Mouse (Mus musculus) G1E (cell line): ENCODE measurements at regions not wholly inside any gene's neighbourhood (a gene's known extent, or its start where the extent isn't known, plus 50 kb on each side); places are given as distances from the start of the nearest gene placed in this dataset.

Experiments
- ATAC-seq: 2 replicates; pipeline ENCODE4 v1.8.0; 2016; ENCODE audit warnings: mild to moderate bottlenecking; ENCODE audit not compliant: insufficient number of reproducible peaks, poor library complexity, low FRiP score, severe bottlenecking; ENCODE audit errors: extremely low read depth
- DNase-seq: peaks from one replicate; pipeline ENCODE4 v3.0.0; 2012; ENCODE audit warnings: low spot score
- H3K27me3 ChIP-seq: 2 replicates; pipeline ENCODE4 v1.6.1; 2012; ENCODE audit warnings: mild to moderate bottlenecking, low read length, inconsistent platforms; ENCODE audit not compliant: insufficient read depth
- H3K36me3 ChIP-seq: replicated peaks from 2 replicates; pipeline ENCODE3; 2012; ENCODE audit warnings: mild to moderate bottlenecking, inconsistent platforms
- H3K4me1 ChIP-seq: 2 replicates; pipeline ENCODE4 v1.6.1; 2012; ENCODE audit warnings: low read depth, low read length, inconsistent platforms, mixed read lengths; ENCODE audit not compliant: insufficient read depth
- H3K4me3 ChIP-seq: 2 replicates; pipeline ENCODE4 v1.5.1; 2012; ENCODE audit warnings: low read depth, mild to moderate bottlenecking, inconsistent platforms, low read length, moderate library complexity, mixed read lengths
- H3K9me3 ChIP-seq: replicated peaks from 2 replicates; pipeline ENCODE4 v1.6.1; 2012; ENCODE audit warnings: inconsistent platforms
- CTCF ChIP-seq: IDR thresholded peaks from 2 replicates; pipeline ENCODE4 v1.5.1; 2012; ENCODE audit warnings: low read depth, low read length, inconsistent platforms, mixed read lengths
- GATA1 ChIP-seq: IDR thresholded peaks from 2 replicates; pipeline ENCODE4 v1.6.1; 2012; ENCODE audit warnings: borderline replicate concordance, low read length, inconsistent platforms, mixed read lengths
- GATA2 ChIP-seq: IDR thresholded peaks from 2 replicates; pipeline ENCODE4 v1.6.1; 2012; ENCODE audit warnings: low read depth, low read length, inconsistent platforms, borderline replicate concordance
- POLR2AphosphoS5 ChIP-seq: IDR thresholded peaks from 2 replicates; pipeline ENCODE4 v1.6.1; 2012; ENCODE audit warnings: low read depth, low read length, inconsistent platforms; ENCODE audit not compliant: insufficient replicate concordance
- TAL1 ChIP-seq: conservative IDR thresholded peaks from 2 replicates; pipeline ENCODE4 v1.6.1; 2012; ENCODE audit warnings: low read depth, low read length, inconsistent platforms, mixed read lengths

- DNase-seq, result no peak
- no peaks in the 10 kb centered on the region for H3K4me1 ChIP-seq
- 0 out of 2 replicates have a peak, but pooled peaks cover 7% of the 10 kb centered on the region for H3K9me3 ChIP-seq
- no peaks in the 10 kb centered on the region for H3K27me3 ChIP-seq
- H3K36me3 ChIP-seq, result no peaks in the 10 kb centered on the region
- no peak for ATAC-seq
- H3K4me3 ChIP-seq, result no peak overlapping the region
- TF ChIP-seq GATA2 (no peak), TAL1 (no peak), GATA1 (no peak), CTCF (no peak), POLR2AphosphoS5 (no peak)
These were observed 324.9 kb downstream of the Fat4 start for GRCm38 (mm10) chr3:39211670-39212069.

- H3K4me3 ChIP-seq, result no peak overlapping the region
- H3K4me1 ChIP-seq, result no peaks in the 10 kb centered on the region
- H3K27me3 ChIP-seq, result no peaks in the 10 kb centered on the region
- H3K9me3 ChIP-seq, result 0 out of 2 replicates have a peak, but pooled peaks cover 2% of the 10 kb centered on the region
- TF ChIP-seq GATA2, result no peak
- no peak for TF ChIP-seq POLR2AphosphoS5
- TF ChIP-seq TAL1, result no peak
- TF ChIP-seq GATA1, result no peak
- no peak for TF ChIP-seq CTCF
- no peaks in the 10 kb centered on the region for H3K36me3 ChIP-seq
- DNase-seq (no peak), ATAC-seq (no peak)
These were observed 333.4 kb downstream of the Fat4 start for GRCm38 (mm10) chr3:39220011-39220706.

DNA sequence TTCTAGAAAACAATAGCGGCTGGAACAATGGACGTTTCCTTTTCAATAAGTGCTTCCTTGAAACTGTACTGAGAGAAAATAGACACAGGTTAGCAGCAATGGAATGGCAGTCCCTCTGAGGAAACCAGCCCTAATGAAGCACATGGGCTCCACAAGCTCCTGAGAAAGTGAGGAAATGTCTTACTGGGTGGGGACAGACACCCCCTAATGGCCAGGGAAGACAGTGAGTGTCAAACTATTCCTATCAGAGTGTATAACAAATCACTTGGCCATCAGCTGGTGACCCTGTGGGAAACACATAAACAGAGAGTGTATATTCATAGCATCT, 333.9 kb downstream of the Fat4 start:
- Histone ChIP-seq H3K4me3 (no peak overlapping the region), H3K36me3 (no peaks in the 10 kb centered on the region), H3K27me3 (no peaks in the 10 kb centered on the region), H3K9me3 (0 out of 2 replicates have a peak, but pooled peaks cover 2% of the 10 kb centered on the region), H3K4me1 (no peaks in the 10 kb centered on the region)
- TF ChIP-seq POLR2AphosphoS5 (no peak), CTCF (no peak), GATA1 (no peak), GATA2 (no peak), TAL1 (no peak)
- ATAC-seq (no peak), DNase-seq (no peak)

DNA sequence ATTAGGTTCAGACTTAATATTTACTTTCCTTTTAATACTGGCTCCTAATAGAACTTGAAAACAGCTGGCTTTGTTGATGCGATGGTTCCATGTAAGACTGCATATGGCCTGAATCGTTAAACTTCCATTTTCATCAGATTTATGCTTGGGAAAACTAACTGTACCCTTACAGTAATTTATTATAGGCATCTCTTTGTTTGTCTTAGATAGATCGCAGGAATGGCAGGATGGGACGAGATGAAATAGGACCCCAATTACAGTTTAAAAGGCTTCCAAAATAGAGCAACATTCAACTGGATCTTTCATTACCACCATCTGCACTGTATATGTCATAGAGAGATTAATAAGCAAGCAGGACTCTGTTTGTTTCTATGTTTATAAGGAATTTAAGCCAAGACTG, 335.3 kb downstream of the Fat4 start:
- ATAC-seq (no peak), DNase-seq (no peak)
- no peaks in the 10 kb centered on the region for H3K4me1 ChIP-seq
- TF ChIP-seq CTCF, result no peak
- no peak for TF ChIP-seq GATA1
- TF ChIP-seq POLR2AphosphoS5, result no peak
- no peak overlapping the region for H3K4me3 ChIP-seq
- H3K27me3 ChIP-seq, result no peaks in the 10 kb centered on the region
- 0 out of 2 replicates have a peak, but pooled peaks cover 2% of the 10 kb centered on the region for H3K9me3 ChIP-seq
- no peaks in the 10 kb centered on the region for H3K36me3 ChIP-seq

- Histone ChIP-seq H3K4me1 (no peaks in the 10 kb centered on the region), H3K27me3 (no peaks in the 10 kb centered on the region), H3K36me3 (no peaks in the 10 kb centered on the region), H3K4me3 (no peak overlapping the region), H3K9me3 (no peaks in the 10 kb centered on the region)
- ATAC-seq, result no peak
- TF ChIP-seq TAL1, result no peak
- no peak for TF ChIP-seq CTCF
- no peak for TF ChIP-seq GATA2
- TF ChIP-seq GATA1, result no peak
- no peak for TF ChIP-seq POLR2AphosphoS5
- DNase-seq, result no peak
These were observed 348.2 kb downstream of the Fat4 start for GRCm38 (mm10) chr3:39234921-39235320.

DNA sequence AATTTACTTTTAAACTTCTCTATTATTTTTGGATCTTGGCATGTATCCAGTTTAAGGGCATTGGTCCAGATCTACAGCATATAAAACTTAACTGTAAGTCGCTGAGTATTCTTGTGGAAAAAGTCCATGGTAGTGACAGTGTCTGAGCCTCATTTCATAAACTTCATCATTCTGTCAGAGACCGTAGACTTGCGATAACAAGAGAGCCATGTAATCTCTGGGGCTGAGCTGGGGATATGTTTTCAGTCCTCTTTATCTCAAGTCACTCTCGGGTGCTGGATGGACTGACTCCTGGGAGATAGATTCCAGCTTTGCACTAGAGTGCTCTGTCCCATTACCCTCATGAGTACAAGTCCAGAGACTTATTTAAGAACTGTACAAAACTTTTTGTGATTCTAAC, 362.0 kb downstream of the Fat4 start:
- ATAC-seq (no peak), DNase-seq (no peak)
- Histone ChIP-seq H3K9me3 (0 out of 2 replicates have a peak, but pooled peaks cover 2% of the 10 kb centered on the region), H3K4me1 (no peaks in the 10 kb centered on the region), H3K27me3 (no peaks in the 10 kb centered on the region), H3K36me3 (no peaks in the 10 kb centered on the region), H3K4me3 (no peak overlapping the region)
- TF ChIP-seq GATA1 (no peak), GATA2 (no peak), POLR2AphosphoS5 (no peak), CTCF (no peak), TAL1 (no peak)
